Mouse (Mus musculus) kidney, adult 2 months (tissue): ENCODE measurements around the gene Atp11a.

Experiments used
- CTCF ChIP-seq: fragments of 200-500 bp; conservative IDR thresholded peaks from 2 replicates; pipeline ENCODE4 v1.5.1; 2011; ENCODE audit warnings: low read depth, mild to moderate bottlenecking, control low read depth, low read length, moderate library complexity, mixed read lengths; ENCODE audit not compliant: insufficient read depth, insufficient read length
- POLR2A ChIP-seq: fragments of 200-500 bp; IDR thresholded peaks from one replicate; pipeline ENCODE4 v1.6.1; 2011; ENCODE audit warnings: low read depth, low read length, control low read depth

DNA sequence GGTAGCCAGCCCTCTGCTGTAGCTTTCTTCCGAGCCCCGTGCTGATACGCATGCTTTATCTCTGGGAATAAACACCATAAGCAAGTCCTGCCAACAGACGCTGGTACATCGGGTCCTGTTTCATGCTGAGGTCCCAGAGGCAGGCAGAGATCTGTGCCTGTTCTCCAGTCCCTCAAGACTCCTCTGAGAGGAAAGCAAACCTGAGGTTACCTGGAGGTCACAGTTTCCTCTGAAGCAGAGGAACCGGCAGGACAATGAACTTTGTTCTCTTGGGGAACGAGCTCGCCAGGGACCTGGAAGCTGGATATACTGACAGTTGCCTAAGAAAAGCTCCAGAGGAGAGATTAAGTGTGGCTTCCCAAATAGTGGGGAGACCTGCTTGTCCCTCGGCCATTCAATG lies 141.0 kb downstream of the Atp11a start:
- TF ChIP-seq CTCF (no peak), POLR2A (no peak)
